Mouse (Mus musculus): ENCODE measurements at regions not wholly inside any gene's neighbourhood (a gene's known extent, or its start where the extent isn't known, plus 50 kb on each side); places are given as distances from the start of the nearest gene placed in this dataset.

GRCm38 (mm10) chr13:107238364-107239034 is 216.6 kb upstream of the Kif2a start:
- no peak for TF ChIP-seq CTCF (IDR thresholded peaks at IDR 0.05; ENCODE audit: borderline replicate concordance, insufficient read depth, low read depth, low read length)
- TF ChIP-seq POLR2A (IDR thresholded peaks at IDR 0.05; ENCODE audit: borderline replicate concordance, insufficient read depth, low read length): no peak

Data from cerebellum, adult 2 months (tissue).